Mouse (Mus musculus) erythroblast, embryonic 14.5 days (primary cell): ENCODE data around the gene Abhd5.

ENCODE experiments used
- GATA1 ChIP-seq: IDR thresholded peaks from 2 replicates; pipeline ENCODE4 v1.6.1; 2012; ENCODE audit warnings: low read length, inconsistent platforms, mixed read lengths
- TAL1 ChIP-seq: IDR thresholded peaks from 3 replicates; pipeline ENCODE4 v1.6.1; 2012; ENCODE audit warnings: low read length, inconsistent platforms, mixed read lengths

- no peak for TF ChIP-seq GATA1
- TF ChIP-seq TAL1, result no peak
These were observed 12.8 kb downstream of the Abhd5 start for GRCm38 (mm10) chr9:122364171-122364570.
